Mouse (Mus musculus) heart, adult 8-10 months (tissue): Measurements from ENCODE around the gene Slc22a12. TPM values are rescaled to one million over a fixed set of nuclear protein-coding genes. Genes with fewer than 3 reads are reported as not detected.
A peak's percentile ranks its signal among the peaks of the same experiment; 100 is the strongest.

Experiments used
- DNase-seq: peaks from one replicate; pipeline ENCODE4 v3.0.0; 2022; ENCODE audit warnings: low spot score
- total RNA-seq, 4 experiments: library from RNA; stranded (reverse); gene quantifications; 2 replicates each; pipeline ENCODE4 v1.2.4; 2022

The Slc22a12 gene
- total RNA-seq, result under 1 TPM in 1 of 4 experiments, not detected in 3; 0.28 TPM

- no peak for DNase-seq
Observed at GRCm38 (mm10) chr19:6542367-6543034, at the start of gene Slc22a12. Slc22a12 (minus strand) TSS chr19:6543032.

GRCm38 (mm10) chr19:6572001-6572400, 29.2 kb upstream of the Slc22a12 start:
- DNase-seq, result no peak

- no peak for DNase-seq
Observed at GRCm38 (mm10) chr19:6571476-6571875, 28.6 kb upstream of the Slc22a12 start.

- no peak for DNase-seq
Observed at GRCm38 (mm10) chr19:6569561-6569960, 26.7 kb upstream of the Slc22a12 start.

GRCm38 (mm10) chr19:6569021-6569420, 26.2 kb upstream of the Slc22a12 start:
- DNase-seq, result no peak

- no peak for DNase-seq
Observed at GRCm38 (mm10) chr19:6566450-6566849, 23.6 kb upstream of the Slc22a12 start.

GRCm38 (mm10) chr19:6565136-6565535, 22.3 kb upstream of the Slc22a12 start:
- DNase-seq, result no peak

- no peak for DNase-seq
Observed at GRCm38 (mm10) chr19:6560246-6560815, 17.5 kb upstream of the Slc22a12 start.

GRCm38 (mm10) chr19:6559576-6559975, 16.7 kb upstream of the Slc22a12 start:
- DNase-seq, result no peak

- peak; percentile 66 for DNase-seq
Observed at GRCm38 (mm10) chr19:6553819-6554582, 11.2 kb upstream of the Slc22a12 start.

- no peak for DNase-seq
Observed at GRCm38 (mm10) chr19:6553174-6553573, 10.3 kb upstream of the Slc22a12 start.

- no peak for DNase-seq
Observed at GRCm38 (mm10) chr19:6552302-6553028, 9.6 kb upstream of the Slc22a12 start.

GRCm38 (mm10) chr19:6551215-6551614, 8.4 kb upstream of the Slc22a12 start:
- DNase-seq, result no peak

GRCm38 (mm10) chr19:6549566-6549965, 6.7 kb upstream of the Slc22a12 start:
- DNase-seq, result no peak

GRCm38 (mm10) chr19:6548431-6549410, 5.9 kb upstream of the Slc22a12 start:
- no peak for DNase-seq

GRCm38 (mm10) chr19:6547801-6548200, 5.0 kb upstream of the Slc22a12 start:
- no peak for DNase-seq

GRCm38 (mm10) chr19:6546096-6546495, 3.3 kb upstream of the Slc22a12 start:
- no peak for DNase-seq

- DNase-seq, result no peak
Observed at GRCm38 (mm10) chr19:6545481-6545880, 2.6 kb upstream of the Slc22a12 start.

GRCm38 (mm10) chr19:6544712-6545111, 1.9 kb upstream of the Slc22a12 start:
- no peak for DNase-seq

GRCm38 (mm10) chr19:6543518-6543917, 686 bp upstream of the Slc22a12 start:
- no peak for DNase-seq

- no peak for DNase-seq
Observed at GRCm38 (mm10) chr19:6543035-6543383, 177 bp upstream of the Slc22a12 start.
